Mouse (Mus musculus) c-Kit-negative CD71-positive TER-119-positive erythroid progenitor cells, embryonic 14.5 days (primary cell): ENCODE data around the gene Armh3.

Experiments used
- DNase-seq: peaks from one replicate; pipeline ENCODE4 v3.0.0-alpha.2; 2013; ENCODE audit warnings: low read depth, low spot score

The Armh3 gene

DNA sequence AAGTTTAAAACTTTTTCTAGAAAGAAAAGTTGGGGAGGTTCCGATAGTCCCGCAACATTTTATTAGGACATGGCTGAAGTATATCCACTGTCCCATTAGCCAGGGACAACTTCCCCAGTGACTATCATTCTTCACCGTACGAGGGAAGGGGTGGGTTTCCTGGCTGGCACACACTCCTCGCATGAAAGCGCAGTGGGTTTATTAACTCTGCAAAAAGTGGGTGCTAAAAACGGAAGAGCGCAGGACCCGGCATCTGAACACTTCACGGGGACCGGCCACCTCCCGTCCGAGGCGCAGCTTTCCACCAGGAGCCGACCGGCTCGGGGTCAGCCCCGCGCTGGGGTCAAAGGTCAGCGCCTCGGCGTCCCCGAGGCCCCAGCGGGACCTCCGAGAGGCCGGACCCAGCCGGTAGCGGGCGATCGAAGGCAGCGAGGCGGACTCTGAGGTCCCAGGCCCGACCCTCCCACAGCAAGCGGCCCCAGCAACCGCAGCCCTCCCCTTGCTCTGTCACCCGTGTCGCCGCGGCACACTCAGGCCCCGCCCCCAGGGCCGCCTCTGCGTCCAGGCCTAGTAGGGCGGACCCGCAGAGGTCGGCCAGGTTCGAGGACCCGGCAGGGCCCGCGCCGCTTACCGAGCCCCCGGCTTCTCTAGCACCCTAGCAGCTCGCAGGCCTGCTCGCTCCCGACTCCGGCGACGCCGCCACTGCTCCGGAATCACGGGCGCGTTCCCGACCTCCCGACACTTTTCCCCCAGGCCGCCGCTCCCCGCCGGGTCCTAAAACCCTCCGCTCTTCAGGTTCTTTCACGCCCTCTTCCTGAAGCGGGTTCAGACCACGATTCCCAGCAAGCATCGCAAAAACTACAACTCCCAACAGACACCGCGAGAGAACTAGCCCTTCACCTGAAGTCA is at the start of gene Armh3:
Gene Armh3, minus strand, starts transcription at position 704 of the 909 bp plus-strand sequence.
- peak; percentile 74 for DNase-seq

DNA sequence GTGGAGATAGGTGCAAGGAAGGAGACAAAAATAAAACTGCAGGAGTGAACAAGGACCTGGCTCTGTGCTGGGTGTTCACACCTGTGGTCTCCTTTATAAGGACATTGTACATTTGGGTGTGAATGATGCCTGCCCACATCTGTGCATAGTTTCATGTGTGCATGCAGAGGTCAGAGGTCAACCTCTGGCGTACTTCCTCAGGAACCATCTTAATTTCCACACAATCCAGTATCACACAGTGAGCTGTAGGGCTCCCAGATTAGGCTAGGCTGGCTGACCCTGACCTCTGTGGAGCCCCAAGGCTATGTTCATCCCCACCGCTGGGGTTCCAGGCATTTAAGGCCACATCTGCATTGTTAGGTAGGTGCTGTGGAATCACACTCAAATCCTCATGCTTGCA is 49.1 kb upstream of the Armh3 start:
- no peak for DNase-seq

DNA sequence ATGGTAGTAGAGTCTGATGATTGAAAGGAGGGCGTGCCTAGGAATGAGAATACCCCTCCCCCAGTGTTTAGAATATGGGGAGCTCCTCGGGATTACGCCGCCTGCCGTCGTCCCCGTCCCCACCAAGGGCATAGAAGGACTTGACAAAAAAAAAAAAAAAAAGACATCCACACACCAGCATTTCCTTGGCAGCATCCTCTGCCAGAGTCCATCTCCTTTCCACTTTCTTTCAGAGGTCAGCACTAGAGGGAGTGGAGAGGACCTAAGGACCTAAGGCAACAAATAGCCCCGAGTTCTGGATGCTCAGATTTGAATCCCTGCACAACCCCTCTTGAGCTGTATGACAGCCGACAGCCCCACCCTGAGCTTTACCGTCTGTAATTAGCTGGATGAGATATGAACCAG is 48.3 kb upstream of the Armh3 start:
- no peak for DNase-seq

DNA sequence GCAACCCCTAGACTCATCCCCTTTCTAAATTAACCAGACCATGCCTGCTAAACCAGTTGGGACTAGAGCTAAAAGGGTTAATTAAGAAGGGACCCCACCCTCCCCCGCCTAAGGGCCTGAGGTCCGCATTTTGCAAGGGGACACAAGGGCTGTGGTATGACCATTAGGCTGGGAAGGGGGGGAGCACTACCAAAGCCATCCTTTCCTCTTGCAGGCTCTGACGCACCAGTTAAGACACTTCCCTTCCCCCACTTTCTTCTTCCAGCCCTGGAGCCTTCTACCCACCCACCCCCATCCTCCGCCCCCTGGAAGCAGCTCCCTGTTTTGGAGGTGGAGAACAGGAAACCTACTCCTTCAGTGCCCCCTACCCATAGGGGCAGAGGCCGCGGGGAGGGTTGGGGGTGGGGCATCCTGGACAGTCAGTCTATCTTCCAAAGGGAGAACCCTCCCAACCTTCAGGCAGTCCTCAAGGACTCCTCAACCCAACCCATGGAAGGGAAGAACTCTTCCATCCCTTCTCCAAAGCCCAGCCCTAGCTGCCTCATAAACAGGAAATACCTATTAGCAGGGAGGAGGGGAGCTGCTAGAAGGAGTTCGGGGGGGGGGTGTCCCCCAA is 47.5 kb upstream of the Armh3 start:
- no peak for DNase-seq

DNA sequence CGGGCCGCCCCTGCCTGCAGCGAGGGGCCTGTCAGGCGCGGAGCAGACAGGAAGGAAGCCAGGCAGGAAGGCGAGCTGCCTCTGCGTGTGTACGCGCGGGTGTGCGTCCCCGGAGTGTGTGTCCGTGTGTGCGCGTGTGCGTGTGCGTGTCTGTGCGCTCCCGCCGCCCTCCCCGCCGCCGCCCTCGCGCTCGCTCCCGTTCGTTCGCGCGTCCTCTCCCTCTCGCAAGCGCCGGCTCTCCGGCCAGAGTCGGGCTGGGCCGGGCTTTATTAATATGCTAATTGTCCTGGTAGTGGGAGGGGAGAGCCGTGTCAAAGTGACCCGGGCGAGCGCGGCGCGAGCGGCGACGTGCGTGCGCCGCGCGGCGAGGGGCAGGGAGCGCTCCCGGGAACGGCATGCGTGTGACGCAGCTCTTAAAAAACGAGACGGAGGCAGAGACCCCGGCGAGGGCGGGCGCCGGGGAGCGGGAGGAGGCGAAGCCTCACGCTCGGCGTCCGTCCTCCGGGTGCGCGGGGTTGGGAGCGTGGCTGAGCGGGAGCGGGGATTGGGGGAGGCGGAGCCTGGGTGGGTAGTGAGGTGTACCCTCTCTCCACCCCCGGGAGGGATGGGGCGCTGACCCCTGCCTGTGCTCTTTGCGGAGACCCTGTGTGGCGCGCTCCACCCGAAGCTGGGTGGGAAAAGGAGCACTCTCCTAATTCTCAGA is 46.9 kb upstream of the Armh3 start, which contains the start of gene Ldb1:
Gene Ldb1, minus strand, starts transcription at position 222 of the 703 bp plus-strand sequence.
- no peak for DNase-seq

DNA sequence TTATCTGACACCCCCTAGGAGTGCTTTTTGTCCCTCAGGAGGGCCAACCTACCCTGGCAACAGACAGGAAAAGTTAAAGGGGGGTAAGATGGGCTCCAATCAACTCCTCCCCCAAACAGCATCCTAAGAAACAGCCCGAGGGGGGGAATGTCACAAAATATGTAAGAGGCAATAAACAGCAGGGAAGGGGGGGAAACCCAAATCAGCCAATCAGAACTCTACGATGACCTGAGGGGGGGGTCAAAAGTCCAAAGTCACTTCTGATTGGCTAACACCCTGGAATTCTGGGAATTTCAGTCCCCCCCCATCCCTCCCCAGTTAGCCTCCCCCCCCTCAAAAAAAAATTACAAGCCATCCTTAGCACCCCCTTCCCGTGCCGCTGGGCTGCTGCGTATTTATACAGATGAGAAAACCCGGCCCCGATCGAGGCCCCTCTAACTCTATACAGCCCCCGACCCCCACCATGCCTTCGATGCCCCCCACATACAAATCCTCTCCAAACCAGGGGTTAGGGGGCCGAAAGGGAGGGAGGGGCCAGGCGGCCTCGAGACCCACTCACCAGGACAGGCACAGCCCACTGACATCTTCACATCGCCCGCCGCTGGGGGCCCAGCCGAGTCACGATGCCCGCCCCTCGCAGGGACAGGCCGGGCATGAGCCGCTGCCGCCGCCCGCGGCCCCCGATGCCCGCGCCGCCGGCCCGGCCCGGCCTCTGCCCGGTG is 46.1 kb upstream of the Armh3 start, which contains the start of gene Pprc1:
Gene Pprc1, plus strand, starts transcription at position 616 of the 722 bp plus-strand sequence.
- no peak for DNase-seq

DNA sequence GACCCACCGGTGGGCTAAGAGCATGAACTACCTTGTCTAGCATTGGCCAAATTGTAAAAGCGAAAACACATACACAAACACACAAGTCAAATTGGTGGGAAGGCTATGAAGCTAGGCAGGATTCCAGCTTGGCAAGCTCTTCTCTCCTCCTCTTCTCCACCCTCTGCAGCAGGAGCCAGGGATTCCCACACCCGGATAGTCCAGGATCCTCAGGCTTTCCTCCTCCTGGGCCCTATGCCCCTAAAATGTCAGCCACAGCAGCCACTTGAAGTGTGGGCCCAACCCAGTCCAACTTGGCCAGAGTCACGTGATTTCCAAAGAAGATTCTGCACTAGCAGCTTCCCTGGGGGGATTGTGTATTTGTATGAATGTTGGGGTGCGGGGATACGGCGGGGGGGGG is 45.1 kb upstream of the Armh3 start:
- DNase-seq, result no peak

DNA sequence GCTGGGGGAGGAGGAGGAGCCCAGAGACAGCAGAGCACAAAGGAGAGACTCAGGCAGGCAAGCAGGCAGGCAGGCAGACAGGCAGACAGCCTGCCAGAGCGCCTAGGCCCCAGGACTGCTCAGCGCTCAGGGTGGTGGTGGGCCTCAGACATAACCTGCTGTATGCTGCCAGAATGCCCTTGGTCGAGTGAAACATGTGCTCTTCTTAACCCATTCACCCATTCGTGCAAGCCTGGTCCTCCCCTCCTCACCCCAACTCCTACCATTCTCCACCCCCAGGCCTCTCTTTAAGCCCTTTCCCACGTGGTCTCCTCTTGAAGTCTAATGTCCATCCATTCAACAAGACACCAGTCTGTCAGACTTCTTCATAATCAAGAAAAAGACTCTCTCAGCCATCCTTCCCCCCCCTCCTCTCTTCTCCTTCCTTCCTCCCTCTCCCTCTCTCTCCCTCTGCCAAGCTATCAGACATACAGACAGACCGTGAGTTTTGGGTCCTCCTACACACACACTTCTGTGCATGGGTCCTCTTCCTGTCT is 44.3 kb upstream of the Armh3 start:
- no peak for DNase-seq

DNA sequence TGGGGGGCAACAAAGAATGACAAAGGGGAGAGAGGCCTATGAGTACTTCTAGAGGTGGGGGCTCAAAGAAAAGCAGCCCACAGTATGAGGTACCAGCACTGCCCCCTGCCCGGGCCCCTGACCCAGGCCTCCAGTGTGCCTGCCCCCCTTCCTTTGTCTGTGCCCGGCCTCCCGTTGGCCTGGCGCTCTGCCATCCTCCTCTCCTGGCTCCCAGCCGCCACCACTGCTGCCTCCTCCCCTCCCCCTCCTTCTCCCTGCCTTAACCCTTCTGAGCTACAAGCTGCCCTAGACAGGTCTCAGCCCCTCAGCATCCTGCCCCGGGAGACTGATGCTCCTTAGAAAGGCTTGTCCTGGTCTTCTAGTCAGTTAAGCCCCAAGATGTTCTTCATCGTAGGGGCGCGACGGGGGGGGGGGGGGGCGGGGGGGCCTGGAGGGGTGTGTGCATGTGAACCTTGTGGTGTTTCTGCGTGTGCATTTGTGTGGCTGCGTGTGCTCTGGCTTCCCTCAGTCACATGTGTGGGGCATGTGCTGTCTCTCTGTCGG is 43.7 kb upstream of the Armh3 start:
- DNase-seq, result no peak

DNA sequence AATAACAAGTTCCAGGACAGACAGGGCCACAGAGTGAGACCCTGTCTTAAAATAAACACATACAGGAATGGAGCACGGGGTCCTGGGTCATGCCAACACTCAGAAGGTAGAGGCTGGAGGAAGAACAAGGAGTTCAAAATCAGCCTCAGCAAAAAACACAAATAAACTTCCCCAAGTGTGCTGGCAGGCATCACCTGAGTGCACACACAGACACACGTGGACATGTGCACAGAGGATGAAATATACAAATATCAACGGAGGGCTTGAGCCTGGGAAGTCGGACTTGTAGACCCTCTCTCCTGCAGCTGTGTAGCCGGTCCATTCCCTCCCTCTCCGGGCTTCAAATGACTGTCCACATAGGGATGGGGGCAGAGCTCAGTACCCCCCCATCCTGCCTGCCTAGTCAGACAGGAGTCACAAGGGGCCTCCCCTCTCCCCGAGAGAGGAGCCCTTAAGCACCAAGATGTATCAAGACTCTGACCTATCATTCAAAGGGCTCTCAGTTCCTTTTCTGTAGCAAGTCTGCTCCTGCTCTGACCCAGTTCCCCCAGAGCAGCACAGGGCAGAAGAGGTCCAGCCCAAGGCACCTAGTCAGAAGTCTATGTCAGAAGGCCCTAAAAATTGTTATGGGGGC is 43.1 kb upstream of the Armh3 start:
- DNase-seq, result no peak

DNA sequence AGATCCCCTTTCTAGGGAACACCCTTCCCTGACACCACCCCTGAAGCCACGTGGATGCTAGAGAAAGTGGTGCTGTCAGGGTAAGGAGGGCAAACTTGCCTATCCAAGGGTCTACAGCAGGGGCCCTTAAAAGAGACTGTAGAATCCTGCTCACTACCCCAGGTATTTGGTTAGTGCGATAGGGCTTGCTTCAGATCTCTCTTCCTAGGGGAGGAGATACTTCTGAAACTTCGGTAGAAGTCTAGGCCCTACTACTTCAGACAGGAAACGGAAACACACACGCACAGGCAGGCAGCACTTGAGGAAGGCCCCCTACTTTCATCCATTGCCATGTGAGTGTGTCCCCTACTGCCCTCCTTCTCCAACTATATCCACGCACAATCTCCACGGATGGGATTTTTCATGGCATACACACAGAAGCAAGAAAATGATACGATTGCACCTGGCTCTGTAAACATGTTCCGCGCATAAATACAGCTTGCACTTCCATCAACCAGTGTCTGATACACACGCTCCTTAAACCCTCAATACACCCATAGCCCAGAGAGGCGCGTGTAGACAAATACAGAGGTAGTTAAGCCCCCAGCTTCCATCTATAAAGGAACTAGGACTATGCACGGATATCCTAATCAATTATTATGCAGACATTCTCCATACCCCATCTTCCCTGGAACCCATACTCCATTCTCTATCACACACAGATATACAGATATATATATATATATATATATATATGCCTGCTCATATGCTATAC is 42.0 kb upstream of the Armh3 start:
- no peak for DNase-seq

DNA sequence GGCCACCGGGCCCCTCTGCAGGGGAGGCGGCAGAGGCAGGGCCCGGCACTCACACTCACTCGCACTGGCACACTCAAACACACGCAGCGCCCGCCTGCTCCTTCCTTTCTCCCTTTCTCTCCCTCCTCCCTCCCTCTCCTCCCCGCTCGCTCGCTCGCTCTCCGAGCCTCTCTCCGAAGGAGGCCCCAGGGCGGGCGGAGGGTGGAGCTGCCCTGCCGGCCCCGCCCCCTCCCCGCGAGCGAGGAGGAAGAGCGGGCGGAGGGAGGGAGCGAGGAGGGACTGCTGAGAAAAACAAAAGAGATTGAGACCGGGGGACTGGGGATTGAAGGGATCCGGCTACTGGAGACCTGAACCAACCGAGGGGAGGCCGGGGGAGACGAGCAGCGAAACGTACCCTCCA is 41.2 kb upstream of the Armh3 start:
- DNase-seq, result peak; percentile 84

DNA sequence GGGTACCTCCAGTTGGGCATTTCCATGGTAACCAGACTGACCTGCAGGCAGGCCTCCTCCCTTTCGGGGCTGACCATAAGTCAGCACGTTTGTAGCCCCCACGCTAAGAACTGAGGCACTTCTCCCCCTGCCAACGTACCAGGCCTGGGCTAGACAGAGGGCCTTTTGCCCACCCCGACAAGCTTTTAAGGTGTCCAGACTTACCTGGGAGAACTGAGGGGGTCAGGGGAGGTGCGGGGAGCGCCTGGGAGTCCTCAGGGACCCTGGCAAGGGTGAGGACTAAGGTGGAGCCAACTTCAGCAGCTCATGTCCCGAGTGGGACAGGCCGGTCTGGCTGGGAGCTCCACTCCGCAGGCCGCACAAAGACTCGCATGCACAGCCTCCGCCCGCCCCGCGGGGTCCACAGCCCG is 40.6 kb upstream of the Armh3 start:
- DNase-seq, result no peak

DNA sequence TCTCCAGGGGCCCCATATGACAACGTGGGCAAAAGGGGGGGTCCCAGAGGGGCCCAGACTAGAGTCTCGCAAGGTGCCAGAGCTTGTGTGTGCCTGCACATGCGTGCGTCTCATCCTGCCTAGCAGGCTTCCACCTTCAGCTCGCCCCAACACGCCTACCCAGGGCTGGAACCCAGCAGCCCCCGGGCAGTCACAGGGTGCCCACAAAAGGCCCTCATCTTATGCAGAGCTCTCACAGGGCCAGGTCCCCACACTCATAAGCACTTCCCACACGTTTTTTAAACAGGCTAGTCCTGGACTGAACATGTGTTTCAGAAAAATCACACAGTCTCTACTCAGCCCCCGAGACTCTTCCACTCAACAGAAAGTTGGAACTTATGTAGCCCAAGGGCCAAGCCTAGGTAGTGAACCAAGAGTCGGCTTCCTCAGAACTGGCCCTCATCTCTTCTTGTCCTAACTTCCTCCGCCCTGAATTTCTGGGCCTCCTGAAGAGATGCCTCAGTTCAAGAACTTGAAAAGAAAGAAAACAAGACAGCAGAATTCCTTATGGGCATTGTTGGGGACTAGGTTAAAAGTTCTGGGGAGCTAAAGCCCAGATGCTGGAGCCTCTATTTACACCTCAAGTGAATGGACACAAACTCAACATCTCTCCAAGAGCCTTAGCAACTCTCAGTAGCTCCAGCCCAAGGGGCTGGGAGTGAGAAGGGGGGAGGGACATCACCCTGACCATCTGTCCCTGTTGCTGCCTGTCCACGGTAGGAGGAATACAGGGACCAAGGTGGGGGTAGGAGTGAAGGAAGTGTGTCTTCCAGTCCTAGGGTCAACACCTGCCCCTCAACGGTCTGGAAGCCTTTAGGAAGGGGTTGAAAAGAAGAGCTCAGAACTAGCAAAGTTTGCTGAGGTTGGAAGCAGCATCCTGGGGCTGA is 39.9 kb upstream of the Armh3 start:
- no peak for DNase-seq

DNA sequence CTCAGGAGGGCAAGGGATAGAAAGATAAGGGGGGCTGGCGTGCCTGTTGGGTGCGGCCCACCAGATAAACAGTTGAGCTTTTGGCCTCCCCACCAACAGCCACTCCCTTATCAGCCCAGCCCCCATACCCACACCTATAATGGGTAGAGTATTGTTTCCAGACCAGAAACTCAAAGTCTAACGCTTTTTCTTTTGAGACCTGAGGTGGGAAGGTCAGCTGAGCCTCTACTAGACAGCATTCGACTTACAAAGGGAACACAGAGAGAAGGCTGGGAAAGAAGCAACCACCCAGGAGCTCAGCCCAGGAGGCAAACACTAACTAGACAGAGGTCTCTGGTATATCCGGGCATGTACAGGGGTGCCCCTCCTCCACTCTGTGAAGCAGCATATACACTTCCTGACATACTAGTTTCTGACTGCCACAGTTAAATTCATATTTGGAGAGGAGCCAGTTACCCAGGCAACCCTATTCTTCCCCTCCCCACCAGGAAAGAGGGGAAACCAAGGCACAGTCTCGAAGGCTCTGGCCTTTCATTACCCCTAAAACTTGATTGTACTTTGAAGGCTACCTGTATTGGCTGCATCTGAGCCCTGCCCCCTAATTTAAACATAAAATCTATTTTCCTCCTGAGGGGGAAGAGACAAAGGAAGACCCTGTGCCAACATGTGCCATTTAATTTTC is 39.1 kb upstream of the Armh3 start:
- DNase-seq, result no peak

DNA sequence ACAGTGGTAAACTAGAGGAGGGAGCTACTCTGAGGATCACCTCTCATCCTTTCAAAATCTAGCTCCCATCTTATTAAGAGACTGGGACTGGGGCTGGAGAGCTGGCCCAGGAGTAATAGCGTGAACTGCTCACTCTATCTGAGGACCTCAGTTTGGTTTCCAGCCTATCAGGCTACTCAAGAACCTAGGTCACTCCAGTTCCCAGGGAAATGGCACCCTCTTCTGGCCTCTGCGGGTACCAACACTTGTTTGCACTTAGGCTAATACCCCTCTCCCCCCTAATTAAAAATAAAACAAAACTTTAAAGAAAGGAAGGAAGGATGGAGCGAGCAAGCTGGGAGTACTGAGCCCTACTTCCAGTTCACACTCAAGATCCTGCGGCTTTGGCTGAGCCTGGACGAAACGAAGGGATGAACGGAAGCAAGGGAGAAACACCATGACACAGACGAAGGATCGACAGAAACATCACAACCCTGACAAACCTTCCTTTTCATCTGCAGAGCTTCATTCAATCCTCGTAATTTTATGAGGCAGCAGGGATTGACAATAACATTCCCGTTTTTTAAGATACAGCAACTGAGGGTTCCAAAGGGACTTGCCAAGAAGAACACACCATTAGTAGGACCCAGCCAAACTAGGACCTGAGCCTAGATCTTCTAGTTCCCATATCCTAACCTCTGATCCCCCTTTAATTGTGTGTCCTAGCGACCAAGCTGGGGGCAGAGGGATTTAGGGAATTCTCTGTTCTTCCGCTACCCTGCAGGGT is 38.4 kb upstream of the Armh3 start:
- no peak for DNase-seq

DNA sequence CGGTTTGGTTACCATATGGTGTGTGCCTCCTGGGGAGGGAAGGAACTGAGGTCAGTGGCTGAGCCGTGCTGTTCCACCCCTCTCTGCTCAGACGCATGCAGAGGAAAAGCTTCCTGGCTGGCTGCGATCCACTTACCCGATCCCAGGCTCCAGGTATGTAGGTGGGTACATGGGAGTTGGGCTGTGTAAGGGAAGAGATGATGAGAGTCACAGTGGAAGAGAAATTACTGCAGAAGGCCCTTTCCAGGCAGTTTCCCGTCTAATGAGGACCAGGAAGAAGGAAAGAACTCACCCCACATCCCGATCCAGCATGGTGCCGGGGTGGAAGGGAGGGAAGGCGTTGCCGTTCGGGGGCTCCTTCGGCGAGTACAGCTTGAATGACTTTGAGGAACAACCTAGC is 37.7 kb upstream of the Armh3 start:
- DNase-seq, result no peak
